Mouse (Mus musculus) hindbrain, embryonic 16.5 days (tissue): ENCODE measurements around the gene Hacd3. TPM values are rescaled to one million over a fixed set of nuclear protein-coding genes. Genes with fewer than 3 reads are reported as not detected.

Source experiments
- ATAC-seq: fragments of 200-750 bp; cut with Nextera tagmentation; 2 replicates; pipeline ENCODE4 v1.8.0; 2017; ENCODE audit warnings: moderate TSS enrichment, moderate library complexity
- H3K27ac ChIP-seq: fragments of 300-500 bp; sonication (generic); 2 replicates; pipeline ENCODE4 v1.5.1; 2014; ENCODE audit warnings: low read depth, mild to moderate bottlenecking, control low read depth, low read length, moderate library complexity
- H3K27me3 ChIP-seq: fragments of 300-500 bp; sonication (generic); replicated peaks from 2 replicates; pipeline ENCODE4 v1.6.1; 2014; ENCODE audit warnings: low read length; ENCODE audit not compliant: control insufficient read depth, insufficient read depth
- H3K36me3 ChIP-seq: fragments of 300-500 bp; sonication (generic); 2 replicates; pipeline ENCODE4 v1.6.1; 2014; ENCODE audit warnings: mild to moderate bottlenecking, low read length, moderate library complexity, mixed read lengths; ENCODE audit not compliant: control insufficient read depth, insufficient read depth
- H3K4me1 ChIP-seq: fragments of 300-500 bp; sonication (generic); 2 replicates; pipeline ENCODE4 v1.6.1; 2014; ENCODE audit warnings: low read depth, low read length; ENCODE audit not compliant: control insufficient read depth, insufficient read depth
- H3K4me2 ChIP-seq: fragments of 300-500 bp; sonication (generic); 2 replicates; pipeline ENCODE4 v1.6.1; 2014; ENCODE audit warnings: mild to moderate bottlenecking, low read length, control low read depth, moderate library complexity
- H3K4me3 ChIP-seq: fragments of 300-500 bp; sonication (generic); 2 replicates; pipeline ENCODE4 v1.5.1; 2014; ENCODE audit warnings: mild to moderate bottlenecking, low read length, control low read depth, moderate library complexity
- H3K9ac ChIP-seq: fragments of 300-500 bp; sonication (generic); 2 replicates; pipeline ENCODE4 v1.6.1; 2014; ENCODE audit warnings: low read depth, mild to moderate bottlenecking, control low read depth, low read length, moderate library complexity
- H3K9me3 ChIP-seq: fragments of 300-500 bp; sonication (generic); 2 replicates; pipeline ENCODE4 v1.6.1; 2014; ENCODE audit warnings: mild to moderate bottlenecking, low read length, moderate library complexity; ENCODE audit not compliant: control insufficient read depth
- WGBS: fragments of 180-500 bp; shearing (Covaris S2); extraction: QIAGEN DNeasy Blood & Tissue Kit; methylation state at CpG from one replicate; pipeline ENCODE4 v1.1.7; 2014; 5-methylcytosine and 5-hydroxymethylcytosine counted together
- microRNA-seq: library from miRNA; unstranded; fragments of <30 nt; microRNA quantifications from one replicate; pipeline ENCODE4, GENCODE M21; 2017
- polyA plus RNA-seq: library from polyadenylated mRNA; unstranded; fragments of >200 nt; fragmentation: Nextera tagmentation; extraction: Ambion mirVana; gene quantifications from 2 replicates; pipeline ENCODE4 v1.2.1, GENCODE M21; 2015

The Hacd3 gene
- polyA plus RNA-seq, 1 experiment from 2014 or later = 254 TPM

DNA sequence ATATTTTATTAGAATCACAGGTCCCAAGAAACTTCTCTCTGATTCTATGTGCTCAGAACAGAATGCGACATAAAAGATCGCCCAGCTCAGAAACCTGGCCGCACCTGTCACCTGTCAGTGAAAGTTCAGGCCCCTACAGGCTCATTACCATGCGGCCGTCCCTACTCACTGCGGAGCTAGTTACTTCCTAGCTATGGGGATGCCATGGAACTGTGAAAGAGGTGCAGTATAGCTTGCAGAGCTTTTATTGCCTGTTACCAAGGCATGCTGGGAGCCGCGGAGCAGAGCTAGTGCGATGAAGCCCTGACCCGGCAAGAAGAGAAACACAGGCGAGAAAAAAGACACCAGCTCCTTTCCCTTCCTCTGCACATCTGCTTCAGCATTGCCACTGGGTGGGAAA, 77.5 kb downstream of the Hacd3 start:
- no peak for ATAC-seq
- no peaks in the 10 kb centered on the region; the same call in 1 of the 2 replicates for H3K27me3 ChIP-seq
- no peaks in the 10 kb centered on the region for H3K9me3 ChIP-seq
- H3K27ac ChIP-seq = no peak overlapping the region
- H3K9ac ChIP-seq = no peak overlapping the region
- H3K4me1 ChIP-seq = no peaks in the 10 kb centered on the region
- no peaks in the 10 kb centered on the region for H3K36me3 ChIP-seq
- WGBS = 24% methylated on average over 11 of the region's 11 CpGs
- no peak overlapping the region for H3K4me2 ChIP-seq
- no peak overlapping the region for H3K4me3 ChIP-seq

DNA sequence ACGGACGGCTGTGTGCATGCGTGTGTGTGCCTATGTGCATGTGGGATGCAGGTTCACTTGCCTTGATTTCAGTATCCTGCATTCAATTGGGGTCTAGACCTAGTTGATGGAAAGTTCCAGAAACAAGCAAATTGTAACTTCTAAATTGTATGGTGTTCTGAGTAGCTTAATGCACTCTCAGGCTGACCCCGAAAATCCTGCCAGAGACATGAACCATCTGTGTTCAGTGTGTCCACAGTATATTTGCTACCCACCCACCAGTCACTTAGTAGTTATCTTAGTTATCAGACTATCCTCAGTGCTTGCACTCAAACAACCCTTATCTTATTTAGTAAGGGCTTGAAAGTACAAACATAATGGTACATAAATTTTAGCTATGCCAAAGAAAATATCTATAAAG, 79.8 kb downstream of the Hacd3 start:
- no peak overlapping the region for H3K4me2 ChIP-seq
- H3K4me3 ChIP-seq = no peak overlapping the region
- H3K4me1 ChIP-seq = no peaks in the 10 kb centered on the region
- H3K9ac ChIP-seq = no peak overlapping the region
- 89% methylated on average over 4 of the region's 4 CpGs for WGBS
- no peak overlapping the region for H3K27ac ChIP-seq
- ATAC-seq = no peak
- H3K36me3 ChIP-seq = no peaks in the 10 kb centered on the region
- H3K9me3 ChIP-seq = no peaks in the 10 kb centered on the region
- no peaks in the 10 kb centered on the region; the same call in 1 of the 2 replicates for H3K27me3 ChIP-seq

DNA sequence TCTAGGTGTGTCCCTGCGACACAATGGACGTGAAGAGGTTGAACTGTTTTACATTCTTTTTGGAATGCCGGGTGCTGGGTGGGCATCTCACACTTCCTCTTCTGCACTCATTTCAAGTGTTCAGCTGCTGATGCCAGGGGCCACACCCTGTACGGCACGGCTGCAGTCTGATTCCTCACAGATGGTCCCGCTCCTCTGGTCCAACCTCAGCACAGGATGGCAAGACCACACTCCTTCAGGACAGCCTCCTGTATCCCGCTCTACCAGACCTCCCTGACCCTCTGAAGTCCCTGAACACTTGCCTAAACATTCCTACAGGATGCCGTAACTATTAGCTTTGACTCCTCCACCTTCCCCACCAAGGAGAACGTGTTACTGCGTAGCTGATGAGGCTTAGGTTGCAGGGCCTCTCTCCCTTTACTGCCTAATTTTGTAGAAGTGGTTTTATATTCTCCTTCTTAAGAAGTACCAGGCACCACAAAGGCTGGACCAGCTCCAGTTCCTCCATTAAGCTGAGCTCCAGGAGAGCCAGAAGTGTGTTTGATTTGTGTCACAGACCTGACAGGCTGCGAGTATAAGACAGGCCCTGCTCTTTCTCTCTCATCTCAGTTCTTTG, 80.7 kb downstream of the Hacd3 start:
- Histone ChIP-seq H3K27me3 (no peaks in the 10 kb centered on the region; the same call in 1 of the 2 replicates), H3K9me3 (no peaks in the 10 kb centered on the region), H3K4me2 (no peak overlapping the region), H3K4me1 (no peaks in the 10 kb centered on the region), H3K27ac (no peak overlapping the region), H3K4me3 (no peak overlapping the region), H3K36me3 (no peaks in the 10 kb centered on the region), H3K9ac (no peak overlapping the region)
- no peak for ATAC-seq
- 85% methylated on average over 11 of the region's 11 CpGs for WGBS

DNA sequence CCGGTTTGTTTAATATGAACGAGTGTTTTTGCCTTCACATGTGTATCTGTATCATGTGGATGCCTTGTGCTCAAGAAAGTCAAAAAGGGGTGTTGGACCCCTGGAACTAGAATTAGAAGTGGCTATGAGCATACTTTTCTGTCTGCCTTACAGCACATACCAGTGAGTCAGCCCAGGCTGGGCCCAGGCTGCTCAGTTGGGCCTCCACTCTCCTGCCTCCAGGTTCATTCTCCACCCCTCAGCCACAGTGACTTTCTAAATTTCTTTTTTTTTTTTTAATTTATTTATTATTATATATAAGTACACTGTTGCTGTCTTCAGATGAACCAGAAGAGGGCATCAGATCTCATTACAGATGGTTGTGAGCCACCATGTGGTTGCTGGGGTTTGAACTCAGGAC, 81.7 kb downstream of the Hacd3 start:
- Histone ChIP-seq H3K4me2 (no peak overlapping the region), H3K4me3 (no peak overlapping the region), H3K27ac (no peak overlapping the region), H3K4me1 (no peaks in the 10 kb centered on the region), H3K36me3 (no peaks in the 10 kb centered on the region), H3K9me3 (no peaks in the 10 kb centered on the region), H3K9ac (no peak overlapping the region), H3K27me3 (no peaks in the 10 kb centered on the region; the same call in 1 of the 2 replicates)
- 80% methylated on average over 2 of the region's 2 CpGs for WGBS
- ATAC-seq = no peak

DNA sequence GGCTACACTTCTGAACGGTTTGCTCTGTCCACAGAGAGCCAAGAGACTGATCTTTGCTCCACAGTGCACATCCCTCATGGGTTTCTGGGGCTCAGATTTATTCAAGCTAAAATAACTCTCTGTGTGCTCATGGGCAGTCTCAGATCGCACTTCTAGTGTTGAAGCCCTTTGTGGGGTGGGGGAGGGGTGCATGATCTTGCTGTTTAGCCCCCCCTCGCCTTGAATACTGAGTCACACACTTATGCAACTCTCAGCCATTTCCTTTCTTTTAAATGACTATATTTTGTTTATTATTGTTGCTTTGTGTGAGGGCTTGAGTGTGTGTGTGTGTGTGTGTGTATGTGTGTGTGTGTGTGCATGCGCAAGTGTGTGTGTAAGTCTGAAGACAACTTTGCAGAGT, 82.2 kb downstream of the Hacd3 start:
- Histone ChIP-seq H3K4me3 (no peak overlapping the region), H3K27me3 (no peaks in the 10 kb centered on the region; the same call in 1 of the 2 replicates), H3K4me1 (no peaks in the 10 kb centered on the region), H3K9me3 (no peaks in the 10 kb centered on the region), H3K27ac (no peak overlapping the region), H3K4me2 (no peak overlapping the region), H3K9ac (no peak overlapping the region), H3K36me3 (no peaks in the 10 kb centered on the region)
- ATAC-seq = no peak
- WGBS = 62% methylated on average over 4 of the region's 4 CpGs

DNA sequence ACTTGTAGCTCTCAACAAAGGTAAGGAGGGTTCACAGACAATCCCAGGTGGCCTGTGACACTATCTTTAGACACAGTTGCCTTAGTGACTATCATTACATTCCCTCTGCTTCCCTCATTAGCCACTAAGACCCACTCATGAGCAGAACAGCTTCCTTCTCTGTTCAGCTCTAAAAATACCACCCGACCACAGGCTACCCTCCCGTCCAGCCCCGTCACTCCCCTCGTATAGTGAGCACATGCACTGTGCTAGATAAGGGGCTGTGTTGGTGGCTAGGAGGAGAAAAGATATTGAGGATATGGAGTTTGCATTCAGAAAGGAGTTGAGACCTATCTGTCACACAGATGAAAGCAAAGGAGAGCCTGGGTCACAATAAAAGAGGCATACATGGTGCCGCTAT, 83.0 kb downstream of the Hacd3 start:
- ATAC-seq = no peak
- H3K9ac ChIP-seq = no peak overlapping the region; the same call in 1 of the 2 replicates
- no peaks in the 10 kb centered on the region; the same call in 1 of the 2 replicates for H3K27me3 ChIP-seq
- WGBS = 89% methylated on average over 5 of the region's 5 CpGs
- H3K4me2 ChIP-seq = no peak overlapping the region
- H3K4me3 ChIP-seq = no peak overlapping the region
- H3K36me3 ChIP-seq = no peaks in the 10 kb centered on the region
- H3K27ac ChIP-seq = no peak overlapping the region
- no peaks in the 10 kb centered on the region for H3K9me3 ChIP-seq
- no peaks in the 10 kb centered on the region for H3K4me1 ChIP-seq

DNA sequence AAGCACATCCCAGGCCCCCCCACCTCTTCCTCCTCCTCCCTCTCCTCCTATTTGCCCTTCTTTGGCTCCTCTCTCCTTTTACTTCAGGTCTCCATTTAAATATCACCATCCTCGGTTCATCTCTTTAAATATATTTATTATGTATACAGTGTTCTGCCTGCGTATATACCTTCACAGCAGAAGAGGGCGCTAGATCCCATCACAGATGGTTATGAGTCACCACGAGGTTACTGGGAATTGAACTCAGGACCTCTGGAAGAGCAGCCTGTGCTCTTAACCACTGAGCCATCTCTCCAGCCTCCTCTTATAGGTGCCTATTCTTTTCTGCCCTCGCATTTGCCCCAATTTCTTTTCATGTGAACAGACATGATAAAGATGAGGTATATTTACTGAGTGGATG, 84.0 kb downstream of the Hacd3 start:
- Histone ChIP-seq H3K4me2 (no peak overlapping the region), H3K27ac (no peak overlapping the region), H3K4me3 (no peak overlapping the region), H3K36me3 (no peaks in the 10 kb centered on the region), H3K9me3 (no peaks in the 10 kb centered on the region), H3K9ac (no peak overlapping the region), H3K4me1 (no peaks in the 10 kb centered on the region), H3K27me3 (no peaks in the 10 kb centered on the region)
- no peak for ATAC-seq
- 66% methylated on average over 5 of the region's 5 CpGs for WGBS

Small RNAs within 50 kb of the gene (microRNA-seq; reads per million reads assigned to microRNA genes)
- gene Gm25640 = not detected

Other genes with a start within 250 kb of the Hacd3 start
- 9.2 and 9.3 TPM in 2 replicates for gene Dennd4a, start 210.4 kb downstream of the Hacd3 start, polyA plus RNA-seq
- gene Slc24a1, start 70.1 kb downstream of the Hacd3 start, polyA plus RNA-seq = 0.04 and 0.11 TPM in 2 replicates
- 32.1 and 37.1 TPM in 2 replicates for gene Ints14, start 60.8 kb downstream of the Hacd3 start, polyA plus RNA-seq
- 33.1 and 37.7 TPM in 2 replicates for gene Dpp8, start 10.7 kb upstream of the Hacd3 start, polyA plus RNA-seq
- 12.8 and 17.7 TPM in 2 replicates for gene Igdcc4, start 79.8 kb upstream of the Hacd3 start, polyA plus RNA-seq
- 4.4 and 9.0 TPM in 2 replicates for gene Igdcc3, start 119.5 kb upstream of the Hacd3 start, polyA plus RNA-seq
- 7.7 and 8.3 TPM in 2 replicates for gene Parp16, start 173.7 kb upstream of the Hacd3 start, polyA plus RNA-seq
- gene Cilp, start 243.5 kb upstream of the Hacd3 start, polyA plus RNA-seq = 0.38 and 0.91 TPM in 2 replicates